Mouse (Mus musculus) midbrain, embryonic 14.5 days (tissue): ENCODE data around the gene Gmpr. TPM values are rescaled to one million over a fixed set of nuclear protein-coding genes. Genes with fewer than 3 reads are reported as not detected.

ENCODE experiments used
- ATAC-seq: fragments of 200-750 bp; cut with Nextera tagmentation; 2 replicates; pipeline ENCODE4 v1.8.0; 2017; ENCODE audit warnings: moderate number of reproducible peaks, moderate library complexity; ENCODE audit not compliant: low FRiP score, low TSS enrichment
- DNase-seq: peaks from one replicate; pipeline ENCODE4 v3.0.0-alpha.2; 2015
- H3K27ac ChIP-seq: fragments of 300-500 bp; sonication (generic); replicated peaks from 2 replicates; pipeline ENCODE4 v1.5.1; 2014; ENCODE audit warnings: mild to moderate bottlenecking, low read depth, low read length, moderate library complexity
- H3K27me3 ChIP-seq: fragments of 300-500 bp; sonication (generic); 2 replicates; pipeline ENCODE4 v1.6.1; 2014; ENCODE audit warnings: low read length, control low read depth, mixed read lengths; ENCODE audit not compliant: control insufficient read depth, insufficient read depth
- H3K36me3 ChIP-seq: fragments of 300-500 bp; sonication (generic); 2 replicates; pipeline ENCODE4 v1.6.1; 2014; ENCODE audit warnings: low read length, control low read depth; ENCODE audit not compliant: control insufficient read depth, insufficient read depth
- H3K4me1 ChIP-seq: fragments of 300-500 bp; sonication (generic); 2 replicates; pipeline ENCODE4 v1.6.1; 2014; ENCODE audit warnings: mild to moderate bottlenecking, antibody characterized with exemption, low read length, control low read depth; ENCODE audit not compliant: control insufficient read depth, insufficient read depth
- H3K4me2 ChIP-seq: fragments of 300-500 bp; sonication (generic); 2 replicates; pipeline ENCODE4 v1.6.1; 2014; ENCODE audit warnings: mild to moderate bottlenecking, low read length, moderate library complexity
- H3K4me3 ChIP-seq: fragments of 300-500 bp; sonication (generic); replicated peaks from 2 replicates; pipeline ENCODE4 v1.5.1; 2014; ENCODE audit warnings: low read depth, low read length
- H3K9ac ChIP-seq: fragments of 300-500 bp; sonication (generic); replicated peaks from 2 replicates; pipeline ENCODE4 v1.6.1; 2014; ENCODE audit warnings: mild to moderate bottlenecking, low read length, moderate library complexity
- H3K9me3 ChIP-seq: fragments of 300-500 bp; sonication (generic); 2 replicates; pipeline ENCODE4 v1.6.1; 2016; ENCODE audit warnings: low read length, control low read depth, mixed read lengths; ENCODE audit not compliant: control insufficient read depth
- WGBS: fragments of 180-500 bp; shearing (Covaris S2); extraction: QIAGEN DNeasy Blood & Tissue Kit; methylation state at CpG from one replicate; pipeline ENCODE4 v1.1.7; 2014; 5-methylcytosine and 5-hydroxymethylcytosine counted together
- polyA plus RNA-seq: library from polyadenylated mRNA; unstranded; fragments of >200 nt; fragmentation: Nextera tagmentation; extraction: Ambion mirVana; gene quantifications from 2 replicates; pipeline ENCODE4 v1.2.1, GENCODE M21; 2014

The Gmpr gene
- polyA plus RNA-seq, 1 experiment from 2014 or later, result 26.1 TPM

DNA sequence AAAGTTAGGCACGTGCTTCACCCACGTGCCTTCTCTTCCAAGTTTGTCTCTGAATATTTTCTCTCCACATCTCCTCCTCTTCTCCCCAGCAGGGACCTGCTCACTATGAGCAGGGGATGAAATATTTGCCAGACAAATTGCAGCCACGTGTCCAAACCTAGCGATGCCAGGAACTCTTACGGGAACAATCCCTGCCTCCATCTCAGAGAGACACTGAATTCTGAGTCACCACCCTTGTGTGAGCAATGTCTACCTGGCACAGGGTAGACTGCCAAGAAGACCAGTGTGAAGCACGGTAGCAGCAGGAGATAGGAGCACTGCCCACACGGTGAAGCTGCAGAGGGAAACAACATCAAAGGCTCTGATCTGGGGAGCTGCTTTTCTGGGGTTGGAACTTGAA is 62.7 kb downstream of the Gmpr start:
- H3K4me1 ChIP-seq, result peaks cover 4% of the 10 kb centered on the region; the same call in 1 of the 2 replicates
- DNase-seq, result no peak
- WGBS, result 84% methylated on average over 7 of the region's 7 CpGs
- no peak overlapping the region for H3K9ac ChIP-seq
- H3K9me3 ChIP-seq, result no peaks in the 10 kb centered on the region
- H3K36me3 ChIP-seq, result peaks cover 11% of the 10 kb centered on the region
- no peaks in the 10 kb centered on the region for H3K27me3 ChIP-seq
- ATAC-seq, result no peak
- H3K27ac ChIP-seq, result no peak overlapping the region
- H3K4me3 ChIP-seq, result no peak overlapping the region
- no peak overlapping the region for H3K4me2 ChIP-seq

DNA sequence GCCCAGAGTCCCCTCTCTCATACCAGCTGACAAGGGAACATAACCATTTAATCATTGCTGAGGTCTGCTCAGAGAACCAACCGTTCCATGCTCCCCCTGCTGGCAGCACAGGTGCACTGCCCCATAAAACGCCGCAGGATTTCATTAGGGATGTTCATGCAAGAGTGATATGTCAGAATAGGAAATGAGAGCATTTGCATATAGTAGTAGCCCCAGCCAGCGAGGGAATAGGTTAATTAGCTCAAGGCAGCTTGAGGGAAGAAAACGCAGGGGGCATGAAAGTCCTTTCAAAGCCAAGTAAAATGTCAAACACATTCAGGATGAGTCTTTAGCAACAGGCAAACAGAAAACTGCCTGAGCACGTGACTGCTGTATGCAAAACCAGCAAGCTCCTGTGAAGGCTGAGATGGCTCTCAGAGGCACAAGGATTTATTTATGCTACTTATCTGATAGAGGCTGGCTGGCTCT is 64.6 kb downstream of the Gmpr start:
- no peaks in the 10 kb centered on the region for H3K27me3 ChIP-seq
- no peaks in the 10 kb centered on the region for H3K9me3 ChIP-seq
- H3K4me1 ChIP-seq, result peaks cover 4% of the 10 kb centered on the region; the same call in 1 of the 2 replicates
- under 1% methylated on average over 6 of the region's 6 CpGs for WGBS
- DNase-seq (peak; percentile 94), ATAC-seq (peak; percentile 89)
- peaks cover 5% of the 10 kb centered on the region for H3K36me3 ChIP-seq
- H3K9ac ChIP-seq, result no peak overlapping the region
- H3K4me3 ChIP-seq, result no peak overlapping the region
- H3K4me2 ChIP-seq, result peak overlapping the region; percentile 34
- peak overlapping the region; percentile 15; the same call in 1 of the 2 replicates for H3K27ac ChIP-seq

DNA sequence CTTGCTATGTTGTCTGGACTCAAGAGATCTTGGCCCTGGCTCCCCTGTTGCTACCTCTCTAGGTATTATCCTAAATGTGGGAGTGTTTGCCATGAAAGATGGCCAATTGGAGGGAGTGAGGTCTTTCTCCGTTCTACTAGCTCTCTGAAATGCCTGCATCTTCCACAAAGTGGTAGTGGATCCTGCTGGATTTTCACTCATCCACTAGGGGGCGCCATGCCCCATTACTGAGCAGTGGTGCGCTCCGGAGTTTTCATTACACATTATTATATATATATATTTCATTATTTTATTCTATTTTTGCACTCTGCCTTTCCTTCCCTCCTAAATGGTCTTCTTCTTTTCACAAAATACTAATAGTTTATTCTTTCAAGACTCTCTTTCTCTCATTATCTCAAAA is 65.5 kb downstream of the Gmpr start:
- Histone ChIP-seq H3K4me2 (no peak overlapping the region), H3K9ac (no peak overlapping the region), H3K9me3 (no peaks in the 10 kb centered on the region), H3K4me1 (peaks cover 4% of the 10 kb centered on the region; the same call in 1 of the 2 replicates), H3K27me3 (no peaks in the 10 kb centered on the region), H3K36me3 (no peaks in the 10 kb centered on the region), H3K4me3 (no peak overlapping the region), H3K27ac (peak overlapping the region; percentile 15; the same call in 1 of the 2 replicates)
- ATAC-seq (no peak), DNase-seq (peak; percentile 84)
- 36% methylated on average over 4 of the region's 4 CpGs for WGBS

DNA sequence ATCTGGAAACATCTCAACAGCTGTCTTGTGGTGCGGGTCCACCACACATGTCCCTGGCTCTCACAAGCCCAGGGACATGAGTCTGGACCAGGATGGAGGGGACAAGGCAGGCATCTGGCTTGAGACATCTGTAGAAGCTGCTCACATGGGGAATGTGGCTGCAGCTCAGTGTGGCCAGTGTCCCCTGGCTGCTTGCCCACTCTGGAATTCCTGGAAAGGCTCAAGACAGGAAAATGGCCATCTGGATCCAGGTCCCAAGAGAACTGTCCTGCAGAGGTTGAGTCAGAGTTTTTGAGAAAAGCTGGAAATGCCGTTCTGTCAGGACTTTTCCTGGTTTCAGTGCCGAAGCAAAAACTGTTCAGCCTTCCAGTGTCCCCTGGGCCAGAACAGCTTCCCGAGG is 68.9 kb downstream of the Gmpr start:
- Histone ChIP-seq H3K4me1 (peaks cover 4% of the 10 kb centered on the region; the same call in 1 of the 2 replicates), H3K27me3 (no peaks in the 10 kb centered on the region), H3K36me3 (no peaks in the 10 kb centered on the region), H3K9ac (no peak overlapping the region), H3K4me3 (no peak overlapping the region), H3K4me2 (no peak overlapping the region), H3K9me3 (no peaks in the 10 kb centered on the region), H3K27ac (no peak overlapping the region)
- ATAC-seq, result no peak
- DNase-seq, result peak; percentile 27
- WGBS, result 85% methylated on average over 4 of the region's 4 CpGs

DNA sequence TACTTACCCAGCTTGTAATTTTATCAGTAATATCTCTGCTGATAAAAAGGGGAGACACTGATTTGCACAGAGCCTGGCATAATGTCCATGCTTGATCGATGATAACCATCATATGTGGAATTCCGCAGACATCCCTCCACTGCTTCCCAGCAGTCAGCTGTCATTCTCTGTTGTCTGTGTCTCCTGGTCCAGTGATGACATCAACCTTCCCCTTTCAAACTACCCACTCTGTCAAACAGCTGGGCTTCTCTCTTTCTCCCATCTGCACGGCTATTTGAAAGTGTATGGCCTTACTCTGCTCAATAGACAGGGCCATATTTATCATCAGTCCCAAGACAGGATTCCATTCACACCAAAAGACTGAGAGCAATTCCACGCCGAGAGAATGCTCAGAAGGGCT is 70.1 kb downstream of the Gmpr start:
- no peaks in the 10 kb centered on the region for H3K27me3 ChIP-seq
- no peak for ATAC-seq
- H3K4me3 ChIP-seq, result no peak overlapping the region
- no peaks in the 10 kb centered on the region for H3K36me3 ChIP-seq
- peaks cover 4% of the 10 kb centered on the region; the same call in 1 of the 2 replicates for H3K4me1 ChIP-seq
- H3K9me3 ChIP-seq, result no peaks in the 10 kb centered on the region
- H3K27ac ChIP-seq, result no peak overlapping the region
- DNase-seq, result no peak
- WGBS, result 61% methylated on average over 5 of the region's 5 CpGs
- H3K9ac ChIP-seq, result no peak overlapping the region
- H3K4me2 ChIP-seq, result no peak overlapping the region

DNA sequence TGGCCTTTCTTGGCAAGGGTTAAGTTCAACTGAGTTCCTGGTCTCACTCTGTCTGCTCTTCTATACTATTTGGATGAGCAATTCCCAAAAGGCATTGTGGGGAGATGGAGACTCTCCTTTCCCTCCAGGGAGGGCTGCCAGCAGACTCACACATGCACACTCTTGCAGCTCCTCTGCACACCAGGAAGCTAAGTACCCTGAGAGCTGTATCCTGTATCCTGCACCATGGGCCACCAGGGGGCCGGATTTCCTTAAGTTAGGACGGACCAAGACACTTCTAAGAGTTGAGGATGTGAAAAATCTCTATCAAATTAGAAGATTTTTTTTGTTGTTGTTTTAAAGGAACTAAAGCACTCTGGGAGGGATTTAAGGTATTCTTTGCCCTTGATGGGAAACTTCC is 70.5 kb downstream of the Gmpr start:
- Histone ChIP-seq H3K9me3 (no peaks in the 10 kb centered on the region), H3K4me1 (no peaks in the 10 kb centered on the region), H3K36me3 (no peaks in the 10 kb centered on the region), H3K4me3 (no peak overlapping the region), H3K27me3 (no peaks in the 10 kb centered on the region), H3K27ac (no peak overlapping the region), H3K4me2 (no peak overlapping the region), H3K9ac (no peak overlapping the region)
- peak; percentile 52 for DNase-seq
- no peak for ATAC-seq
- WGBS, result 53% methylated on average over 2 of the region's 2 CpGs

DNA sequence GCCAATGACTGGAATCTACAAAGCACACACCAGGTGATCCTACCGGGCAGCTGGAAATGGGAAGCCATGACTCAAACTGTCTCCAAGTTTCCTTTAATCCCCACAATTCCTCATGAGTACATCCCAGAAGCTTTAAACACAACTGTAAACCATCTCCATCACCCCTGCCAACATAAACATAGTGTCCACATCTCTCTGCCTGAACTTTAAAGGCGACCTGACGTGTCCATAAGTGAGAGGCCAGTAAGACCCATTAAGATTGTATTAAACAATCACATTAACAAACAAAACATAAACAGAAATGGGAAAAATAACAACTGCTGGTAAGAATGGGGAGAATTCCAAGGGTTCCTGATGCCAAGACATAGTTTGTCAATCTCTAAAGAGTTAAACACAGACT is 72.5 kb downstream of the Gmpr start:
- no peak overlapping the region for H3K4me2 ChIP-seq
- no peaks in the 10 kb centered on the region for H3K27me3 ChIP-seq
- H3K4me3 ChIP-seq, result no peak overlapping the region
- 89% methylated on average over 3 of the region's 3 CpGs for WGBS
- no peaks in the 10 kb centered on the region for H3K4me1 ChIP-seq
- H3K36me3 ChIP-seq, result no peaks in the 10 kb centered on the region
- no peaks in the 10 kb centered on the region for H3K9me3 ChIP-seq
- no peak overlapping the region for H3K27ac ChIP-seq
- H3K9ac ChIP-seq, result no peak overlapping the region
- DNase-seq (no peak), ATAC-seq (no peak)

DNA sequence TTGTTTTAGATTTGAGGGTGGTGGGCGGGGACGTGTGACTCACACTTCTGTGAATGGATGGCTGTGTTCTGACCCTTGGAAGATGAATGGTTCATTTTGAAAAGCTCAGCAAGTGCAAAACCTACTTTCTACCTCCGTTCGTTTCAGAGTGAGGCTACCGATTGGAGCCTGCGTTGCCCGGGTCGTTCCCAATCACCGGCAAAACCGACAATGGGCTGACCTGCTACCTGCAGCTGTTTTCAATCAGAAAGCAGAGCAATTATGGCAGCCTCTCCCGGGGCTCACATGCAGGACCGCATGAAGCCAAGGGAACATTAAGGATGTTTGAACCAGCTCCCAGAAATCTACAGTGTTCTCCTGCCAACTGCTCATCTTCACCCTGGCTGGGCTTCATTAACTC is 75.0 kb downstream of the Gmpr start:
- Histone ChIP-seq H3K4me2 (no peak overlapping the region), H3K36me3 (no peaks in the 10 kb centered on the region), H3K9ac (no peak overlapping the region), H3K27me3 (no peaks in the 10 kb centered on the region), H3K4me3 (no peak overlapping the region), H3K27ac (no peak overlapping the region), H3K9me3 (no peaks in the 10 kb centered on the region), H3K4me1 (no peaks in the 10 kb centered on the region)
- 89% methylated on average over 12 of the region's 12 CpGs for WGBS
- DNase-seq (peak; percentile 10), ATAC-seq (no peak)

DNA sequence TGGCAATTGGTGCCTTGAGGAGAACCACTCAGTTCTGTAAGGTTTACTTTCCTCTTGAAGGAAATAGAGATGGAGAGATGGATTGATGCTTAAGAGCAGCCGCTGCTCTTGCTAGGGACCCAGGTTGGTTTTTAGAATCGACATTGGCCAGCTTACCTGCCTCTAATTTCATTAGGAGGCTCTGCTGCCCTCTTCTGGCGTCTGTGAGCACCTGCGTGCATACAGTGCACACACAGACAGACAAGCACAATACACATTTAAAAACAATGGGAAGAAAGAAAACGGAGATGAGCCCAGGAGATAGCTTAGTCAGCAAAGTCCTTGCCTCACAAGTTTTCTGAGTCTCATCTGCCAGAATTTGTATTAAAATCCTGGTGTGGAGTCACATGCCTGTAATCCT is 75.8 kb downstream of the Gmpr start:
- no peaks in the 10 kb centered on the region for H3K4me1 ChIP-seq
- no peak overlapping the region for H3K4me2 ChIP-seq
- H3K4me3 ChIP-seq, result no peak overlapping the region
- no peaks in the 10 kb centered on the region for H3K9me3 ChIP-seq
- H3K36me3 ChIP-seq, result no peaks in the 10 kb centered on the region
- no peak overlapping the region for H3K9ac ChIP-seq
- H3K27me3 ChIP-seq, result no peaks in the 10 kb centered on the region
- WGBS, result 88% methylated on average over 5 of the region's 5 CpGs
- DNase-seq (no peak), ATAC-seq (no peak)
- H3K27ac ChIP-seq, result no peak overlapping the region
